Mouse (Mus musculus): ENCODE measurements around the gene Hoxb3.

GRCm38 (mm10) chr11:96354801-96355311, 31.7 kb downstream of the Hoxb3 start:
- no peak for TF ChIP-seq MXI1 (IDR thresholded peaks at IDR 0.05; ENCODE audit: low read depth, low read length)
- no peak for TF ChIP-seq CTCF (IDR thresholded peaks at IDR 0.05 in 2 of 3, conservative IDR thresholded peaks at IDR 0.05 in 1 of 3; ENCODE audit: control insufficient read depth in 1 of 3, insufficient read depth in 1 of 3, low read depth in 2 of 3, low read length in 3 of 3, poor library complexity in 1 of 3, severe bottlenecking in 1 of 3)
- no peak for TF ChIP-seq ZNF384 (IDR thresholded peaks at IDR 0.05; ENCODE audit: low read depth, low read length)
- TF ChIP-seq ZKSCAN1 (IDR thresholded peaks at IDR 0.05; ENCODE audit: low read depth, low read length), result no peak
- no peak for TF ChIP-seq POLR2A (IDR thresholded peaks at IDR 0.05; ENCODE audit: control insufficient read depth in 1 of 2, insufficient read depth in 1 of 2, low read depth in 1 of 2, low read length in 2 of 2, poor library complexity in 1 of 2)
- TF ChIP-seq ZMIZ1 (IDR thresholded peaks at IDR 0.05; ENCODE audit: low read depth, low read length), result no peak
- TF ChIP-seq UBTF (IDR thresholded peaks at IDR 0.05; ENCODE audit: borderline replicate concordance, insufficient read depth, low read depth, low read length), result no peak
- no peak for TF ChIP-seq MYB (IDR thresholded peaks at IDR 0.05; ENCODE audit: low read depth, low read length)
- no peak for TF ChIP-seq TCF12 (IDR thresholded peaks at IDR 0.05; ENCODE audit: low read depth, low read length)
- no peak for TF ChIP-seq MAX (IDR thresholded peaks at IDR 0.05; ENCODE audit: low read length)
